Mouse (Mus musculus) kidney, embryonic 14.5 days (tissue): ENCODE results near the gene Atxn7l3. TPM values are rescaled to one million over a fixed set of nuclear protein-coding genes. Genes with fewer than 3 reads are reported as not detected.
A peak's percentile ranks its signal among the peaks of the same experiment; 100 is the strongest.

ENCODE experiments used
- ATAC-seq: fragments of 200-750 bp; cut with Nextera tagmentation; 2 replicates; pipeline ENCODE4 v1.8.0; 2017; ENCODE audit warnings: moderate number of reproducible peaks, mild to moderate bottlenecking, moderate TSS enrichment, moderate library complexity; ENCODE audit not compliant: low FRiP score, low TSS enrichment
- H3K27ac ChIP-seq: fragments of 300-500 bp; sonication (generic); 2 replicates; pipeline ENCODE4 v1.5.1; 2014; ENCODE audit warnings: low read depth, mild to moderate bottlenecking, low read length, moderate library complexity, mixed read lengths
- H3K27me3 ChIP-seq: fragments of 300-500 bp; sonication (generic); 2 replicates; pipeline ENCODE4 v1.6.1; 2014; ENCODE audit warnings: mild to moderate bottlenecking, low read length; ENCODE audit not compliant: control insufficient read depth, insufficient read depth
- H3K36me3 ChIP-seq: fragments of 300-500 bp; sonication (generic); 2 replicates; pipeline ENCODE4 v1.6.1; 2014; ENCODE audit warnings: low read length, mixed read lengths; ENCODE audit not compliant: control insufficient read depth, insufficient read depth
- H3K4me1 ChIP-seq: fragments of 300-500 bp; sonication (generic); 2 replicates; pipeline ENCODE4 v1.6.1; 2014; ENCODE audit warnings: low read length, mixed read lengths; ENCODE audit not compliant: control insufficient read depth, insufficient read depth
- H3K4me2 ChIP-seq: fragments of 300-500 bp; sonication (generic); replicated peaks from 2 replicates; pipeline ENCODE4 v1.6.1; 2014; ENCODE audit warnings: low read depth, mild to moderate bottlenecking, low read length
- H3K4me3 ChIP-seq: fragments of 300-500 bp; sonication (generic); 2 replicates; pipeline ENCODE4 v1.5.1; 2014; ENCODE audit warnings: mild to moderate bottlenecking, low read length
- H3K9ac ChIP-seq: fragments of 300-500 bp; sonication (generic); 2 replicates; pipeline ENCODE4 v1.6.1; 2014; ENCODE audit warnings: low read depth, mild to moderate bottlenecking, low read length, moderate library complexity
- H3K9me3 ChIP-seq: fragments of 300-500 bp; sonication (generic); 2 replicates; pipeline ENCODE4 v1.6.1; 2016; ENCODE audit warnings: low read length; ENCODE audit not compliant: control insufficient read depth
- WGBS: fragments of 180-500 bp; shearing (Covaris S2); extraction: QIAGEN DNeasy Blood & Tissue Kit; methylation state at CpG from one replicate; pipeline ENCODE4 v1.1.7; 2014; 5-methylcytosine and 5-hydroxymethylcytosine counted together
- polyA plus RNA-seq: library from polyadenylated mRNA; unstranded; fragments of >200 nt; fragmentation: Nextera tagmentation; extraction: Ambion mirVana; gene quantifications from 2 replicates; pipeline ENCODE4 v1.2.1, GENCODE M21; 2014

Atxn7l3 gene
- polyA plus RNA-seq, 1 experiment from 2014 or later, result 18.6 TPM

DNA sequence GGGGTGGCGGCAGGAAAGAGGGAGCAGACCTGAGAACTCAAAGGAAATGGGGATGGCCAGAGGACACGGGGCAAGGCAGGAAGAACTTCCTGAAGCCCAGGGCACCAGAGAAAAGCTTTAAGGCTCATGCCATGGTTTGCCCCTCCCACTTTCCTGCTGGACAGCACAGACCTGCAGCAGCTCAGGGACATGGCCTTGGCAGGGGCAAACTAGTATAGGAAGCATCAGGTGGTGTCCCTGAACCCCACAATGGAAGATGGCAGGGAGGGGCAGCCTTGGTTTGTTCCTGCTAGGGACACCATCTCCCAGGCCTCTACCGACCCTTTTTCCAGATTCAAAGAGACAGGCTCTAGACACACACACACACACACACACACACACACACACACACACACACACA, 8.9 kb upstream of the Atxn7l3 start:
- H3K4me2 ChIP-seq, result no peak overlapping the region
- H3K36me3 ChIP-seq, result peaks cover 29% of the 10 kb centered on the region
- no peak for ATAC-seq
- no peak overlapping the region for H3K9ac ChIP-seq
- no peak overlapping the region for H3K27ac ChIP-seq
- no peaks in the 10 kb centered on the region for H3K9me3 ChIP-seq
- H3K4me1 ChIP-seq, result peaks cover 10% of the 10 kb centered on the region
- no peak overlapping the region for H3K4me3 ChIP-seq
- 67% methylated on average over 3 of the region's 3 CpGs for WGBS
- H3K27me3 ChIP-seq, result no peaks in the 10 kb centered on the region

DNA sequence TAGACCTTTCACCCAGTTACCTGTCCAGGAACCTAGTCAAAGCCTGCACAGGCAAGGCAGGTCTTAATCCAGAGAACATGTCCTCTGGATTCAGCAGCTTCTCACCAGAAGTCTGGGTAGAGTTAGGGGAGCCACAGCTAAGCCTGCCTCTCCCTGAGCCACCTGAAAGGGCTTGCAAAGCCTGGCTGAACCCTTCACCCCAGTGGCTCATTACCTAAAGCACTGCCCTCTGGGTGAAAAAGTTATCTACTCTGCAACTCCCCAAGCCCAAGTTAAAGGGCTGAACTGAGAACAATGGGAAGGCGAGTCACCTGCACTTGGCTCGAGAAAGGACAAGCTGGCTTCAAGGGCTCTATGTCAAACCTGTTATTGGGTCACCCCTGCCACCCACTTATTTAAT, 7.7 kb upstream of the Atxn7l3 start:
- 46% methylated on average over 2 of the region's 2 CpGs for WGBS
- no peak overlapping the region for H3K27ac ChIP-seq
- H3K9me3 ChIP-seq, result no peaks in the 10 kb centered on the region
- no peak overlapping the region for H3K4me3 ChIP-seq
- H3K27me3 ChIP-seq, result no peaks in the 10 kb centered on the region
- H3K4me2 ChIP-seq, result no peak overlapping the region
- no peak overlapping the region for H3K9ac ChIP-seq
- no peak for ATAC-seq
- peaks cover under 1% of the 10 kb centered on the region; the same call in 1 of the 2 replicates for H3K4me1 ChIP-seq
- H3K36me3 ChIP-seq, result peaks cover 22% of the 10 kb centered on the region

DNA sequence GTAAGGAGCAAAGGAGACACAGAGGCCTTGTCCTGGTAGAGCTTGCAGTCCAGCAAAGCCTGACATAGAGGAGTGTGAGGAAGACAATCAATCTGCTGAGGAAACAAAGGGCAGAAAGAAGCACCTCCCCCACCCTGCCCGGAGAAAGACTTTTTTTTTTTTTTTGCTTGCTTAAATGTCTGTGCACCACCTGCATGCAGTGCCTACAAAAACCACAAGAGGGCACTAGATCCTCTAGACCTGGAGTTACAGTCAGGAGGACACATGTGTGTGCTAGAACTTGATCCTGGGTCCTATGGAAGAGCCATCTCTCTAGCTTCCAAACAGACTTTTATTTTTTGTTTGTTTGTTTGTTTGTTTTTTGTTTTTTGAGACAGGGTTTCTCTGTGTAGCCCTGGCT, 3.4 kb upstream of the Atxn7l3 start:
- Histone ChIP-seq H3K27me3 (no peaks in the 10 kb centered on the region), H3K36me3 (no peaks in the 10 kb centered on the region), H3K4me1 (peaks cover 9% of the 10 kb centered on the region), H3K9me3 (no peaks in the 10 kb centered on the region), H3K9ac (no peak overlapping the region), H3K4me2 (no peak overlapping the region), H3K4me3 (no peak overlapping the region), H3K27ac (no peak overlapping the region)
- 31% methylated on average over 1 of the region's 1 CpGs for WGBS
- no peak for ATAC-seq

DNA sequence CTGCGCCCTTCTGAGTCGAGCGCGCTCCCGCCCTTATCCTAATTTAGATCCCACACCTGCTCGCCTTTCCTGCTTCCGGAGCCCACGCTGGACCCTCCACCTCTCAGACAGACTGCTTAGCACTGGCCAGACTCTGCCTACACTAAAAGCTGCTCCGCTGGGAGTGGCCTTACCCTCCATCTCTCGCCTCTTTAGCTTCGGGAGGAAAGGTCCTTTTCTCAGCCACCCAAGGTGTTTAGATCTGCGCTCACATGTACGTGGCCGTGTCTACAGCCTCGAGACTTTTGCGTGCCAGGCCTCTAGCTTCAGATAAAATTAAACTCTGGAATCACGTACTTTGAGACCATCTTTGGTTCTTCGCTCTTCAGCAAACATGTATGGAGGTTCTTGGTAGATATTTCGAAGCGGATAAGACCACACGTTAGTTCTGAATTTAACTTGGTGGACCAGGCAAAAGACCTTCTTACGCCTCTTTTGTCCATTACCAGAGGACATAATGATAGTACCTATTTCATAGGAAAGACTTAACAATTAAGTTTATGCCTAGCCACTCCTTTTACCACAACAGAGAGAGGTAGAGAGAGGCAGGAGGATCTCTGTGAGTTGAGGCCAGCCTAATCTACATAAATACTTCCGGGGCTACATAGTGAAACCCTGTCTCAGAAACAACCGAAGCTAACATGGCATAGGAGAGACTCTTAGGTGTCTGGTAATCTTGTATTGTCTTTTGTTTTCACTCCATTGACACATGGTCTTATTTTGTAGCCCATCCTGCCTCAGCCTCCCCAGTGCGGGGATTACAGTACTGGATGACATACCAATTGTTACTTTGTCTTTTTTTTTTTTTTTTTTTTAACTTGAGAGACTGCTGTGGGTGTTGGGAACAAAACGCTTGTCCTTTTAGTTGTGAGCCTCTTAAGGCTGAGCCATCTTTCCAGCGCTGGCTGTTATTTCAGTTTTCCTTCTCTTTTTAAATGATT, 1.4 kb upstream of the Atxn7l3 start:
- WGBS, result 26% methylated on average over 27 of the region's 27 CpGs
- ATAC-seq, result peak; percentile 14; the same call in 1 of the 2 replicates
- H3K36me3 ChIP-seq, result peaks cover 15% of the 10 kb centered on the region

DNA sequence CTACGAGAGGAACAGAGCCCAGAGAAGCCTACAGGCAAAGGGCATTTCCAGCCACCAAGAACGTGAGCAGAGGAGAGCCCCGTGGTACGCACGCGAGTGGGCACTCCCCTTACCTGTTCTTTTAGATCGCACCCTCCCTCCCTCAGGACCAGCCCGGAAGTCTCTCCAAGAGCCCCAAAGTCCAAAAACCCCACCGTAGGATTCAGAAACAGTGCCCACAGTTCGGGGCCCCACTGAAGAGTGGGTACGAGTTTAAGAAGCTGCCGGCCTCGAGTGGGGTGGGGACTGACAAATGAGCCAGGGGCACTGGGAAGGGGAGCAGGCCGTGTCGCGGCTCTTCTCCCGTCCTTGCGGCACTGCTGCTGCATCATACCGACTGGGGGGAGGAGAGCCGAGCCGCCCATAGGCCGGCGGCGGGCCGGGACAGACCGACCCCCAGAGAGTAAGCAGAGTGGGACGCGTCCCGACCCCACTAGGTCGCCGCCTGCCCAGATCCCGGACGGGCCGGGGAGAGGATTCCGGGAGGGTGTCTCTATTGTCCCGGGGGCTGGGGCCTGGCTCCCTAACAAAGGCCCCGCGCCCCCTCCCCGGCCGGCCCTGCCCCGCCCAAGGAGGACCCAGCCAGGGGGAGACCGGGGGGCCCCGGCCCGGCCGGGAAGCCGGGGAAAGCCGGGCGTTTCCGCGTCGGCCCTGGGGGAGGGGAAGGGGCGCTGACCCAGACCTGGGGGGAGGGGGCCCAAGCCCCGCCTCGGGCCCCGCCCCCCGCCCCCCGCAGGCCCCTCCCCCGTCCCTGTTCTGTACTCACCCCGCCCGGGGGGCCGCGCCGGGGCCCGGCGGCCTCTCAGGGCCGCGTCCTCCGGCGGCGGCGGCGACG, 596 bp downstream of the Atxn7l3 start:
- peak; percentile 25 for ATAC-seq
- Histone ChIP-seq H3K9ac (peak overlapping the region; percentile 94), H3K4me1 (peaks cover 12% of the 10 kb centered on the region), H3K4me2 (peak overlapping the region; percentile 91), H3K27me3 (no peaks in the 10 kb centered on the region), H3K36me3 (peaks cover 35% of the 10 kb centered on the region), H3K9me3 (no peaks in the 10 kb centered on the region), H3K4me3 (peak overlapping the region; percentile 90), H3K27ac (peak overlapping the region; percentile 100)
- 1% methylated on average over 40 of the region's 73 CpGs for WGBS

More for the DNA sequence above, 1.4 kb upstream of the Atxn7l3 start:
- Histone ChIP-seq H3K4me2 (peak overlapping the region; percentile 89), H3K27ac (peak overlapping the region; percentile 95), H3K27me3 (no peaks in the 10 kb centered on the region), H3K9ac (peak overlapping the region; percentile 71), H3K4me1 (peaks cover 12% of the 10 kb centered on the region), H3K4me3 (peak overlapping the region; percentile 90), H3K9me3 (no peaks in the 10 kb centered on the region)

DNA sequence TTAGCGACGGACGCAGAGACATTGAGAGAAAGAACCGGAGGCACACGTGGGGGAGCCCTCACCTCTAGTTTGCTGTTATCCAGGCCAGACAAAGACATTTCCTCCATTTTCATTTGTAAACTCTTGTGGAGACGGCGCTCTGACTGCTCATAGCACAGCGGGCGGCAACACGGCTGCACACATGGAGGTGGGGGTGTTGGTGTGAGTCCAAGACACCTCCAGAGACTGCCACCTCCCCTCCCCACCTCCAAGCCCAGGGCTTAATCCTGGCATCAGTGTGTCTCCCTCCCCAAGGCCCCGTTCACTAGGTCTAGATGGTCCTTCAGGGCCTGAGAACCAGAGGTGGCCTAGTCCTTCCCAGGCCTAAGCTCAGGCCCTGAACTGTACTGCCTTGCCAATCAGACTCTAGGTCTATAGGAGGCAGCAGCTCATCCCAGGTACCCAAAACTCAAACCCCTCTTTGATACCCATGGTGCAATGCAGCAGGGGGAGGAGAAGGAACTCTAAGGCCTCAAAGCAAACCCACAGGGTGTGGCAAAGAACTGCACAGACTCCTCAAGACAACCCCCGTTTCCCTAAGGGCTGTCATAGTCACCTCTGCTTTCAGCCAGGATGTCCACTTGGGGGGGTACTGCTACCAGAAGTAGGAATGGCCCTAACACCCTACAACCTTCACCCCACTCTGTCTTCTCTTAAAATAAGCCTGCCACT, 1.4 kb downstream of the Atxn7l3 start:
- H3K9ac ChIP-seq, result peak overlapping the region; percentile 94
- ATAC-seq, result no peak
- peak overlapping the region; percentile 100 for H3K27ac ChIP-seq
- H3K4me1 ChIP-seq, result peaks cover 12% of the 10 kb centered on the region
- H3K27me3 ChIP-seq, result no peaks in the 10 kb centered on the region
- H3K4me3 ChIP-seq, result peak overlapping the region; percentile 90
- peak overlapping the region; percentile 91 for H3K4me2 ChIP-seq
- peaks cover 39% of the 10 kb centered on the region for H3K36me3 ChIP-seq
- 72% methylated on average over 12 of the region's 12 CpGs for WGBS
- no peaks in the 10 kb centered on the region for H3K9me3 ChIP-seq

DNA sequence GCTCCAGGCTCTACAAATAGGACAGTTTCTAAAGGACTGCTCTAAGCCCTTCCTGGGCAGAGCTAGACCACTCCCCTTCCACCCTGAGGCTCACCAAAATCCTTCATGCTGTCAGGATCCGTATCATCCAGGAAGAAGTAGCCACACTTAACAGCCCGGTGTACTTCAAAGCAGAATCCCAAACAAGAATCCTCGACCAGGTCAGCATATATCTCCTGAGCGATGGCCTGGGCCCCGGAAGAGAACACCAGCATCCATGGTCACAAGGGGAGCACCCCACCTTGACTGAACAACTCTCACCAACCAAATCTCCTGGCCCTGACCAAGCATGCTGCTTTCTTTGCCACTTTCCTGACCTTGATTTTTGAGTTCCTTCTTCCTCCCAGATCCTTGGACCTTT, 2.0 kb downstream of the Atxn7l3 start:
- H3K9ac ChIP-seq, result no peak overlapping the region
- 76% methylated on average over 5 of the region's 5 CpGs for WGBS
- H3K4me3 ChIP-seq, result no peak overlapping the region; the same call in 1 of the 2 replicates
- H3K4me2 ChIP-seq, result no peak overlapping the region
- no peaks in the 10 kb centered on the region for H3K9me3 ChIP-seq
- H3K27ac ChIP-seq, result no peak overlapping the region
- peaks cover 12% of the 10 kb centered on the region for H3K4me1 ChIP-seq
- H3K36me3 ChIP-seq, result peaks cover 44% of the 10 kb centered on the region
- H3K27me3 ChIP-seq, result no peaks in the 10 kb centered on the region
- ATAC-seq, result no peak

DNA sequence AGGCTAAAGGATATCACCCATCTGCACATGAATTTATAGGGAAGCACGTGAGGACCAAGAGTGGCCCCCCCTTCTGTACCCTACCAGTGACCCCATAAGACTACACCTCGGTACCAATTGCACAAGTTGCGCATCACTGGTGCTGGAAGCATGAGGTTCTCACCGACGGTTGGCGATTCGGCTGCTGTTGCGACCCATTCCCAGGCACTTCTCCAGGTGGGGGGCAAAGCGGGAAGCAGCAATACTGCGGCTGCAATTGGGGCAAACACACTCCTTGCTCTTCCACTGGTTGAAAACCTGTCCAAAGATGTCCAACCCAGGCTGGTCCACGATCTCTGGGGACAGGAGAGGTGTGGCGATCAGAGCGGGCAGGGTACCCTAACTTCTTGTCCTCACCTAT, 2.5 kb downstream of the Atxn7l3 start:
- H3K4me1 ChIP-seq, result peaks cover 12% of the 10 kb centered on the region
- H3K36me3 ChIP-seq, result peaks cover 48% of the 10 kb centered on the region
- H3K27ac ChIP-seq, result no peak overlapping the region
- ATAC-seq, result no peak
- H3K4me2 ChIP-seq, result no peak overlapping the region
- 92% methylated on average over 13 of the region's 13 CpGs for WGBS
- no peak overlapping the region for H3K9ac ChIP-seq
- no peak overlapping the region for H3K4me3 ChIP-seq
- no peaks in the 10 kb centered on the region for H3K9me3 ChIP-seq
- H3K27me3 ChIP-seq, result no peaks in the 10 kb centered on the region
